Mouse (Mus musculus): ENCODE results near the gene Rapgef5. TPM values are rescaled to one million over a fixed set of nuclear protein-coding genes. Genes with fewer than 3 reads are reported as not detected.

The Rapgef5 gene
- polyA plus RNA-seq (2015; fragmentation: Nextera tagmentation; extraction: Ambion mirVana) = 15.3 and 16.3 TPM in 2 replicates

DNA sequence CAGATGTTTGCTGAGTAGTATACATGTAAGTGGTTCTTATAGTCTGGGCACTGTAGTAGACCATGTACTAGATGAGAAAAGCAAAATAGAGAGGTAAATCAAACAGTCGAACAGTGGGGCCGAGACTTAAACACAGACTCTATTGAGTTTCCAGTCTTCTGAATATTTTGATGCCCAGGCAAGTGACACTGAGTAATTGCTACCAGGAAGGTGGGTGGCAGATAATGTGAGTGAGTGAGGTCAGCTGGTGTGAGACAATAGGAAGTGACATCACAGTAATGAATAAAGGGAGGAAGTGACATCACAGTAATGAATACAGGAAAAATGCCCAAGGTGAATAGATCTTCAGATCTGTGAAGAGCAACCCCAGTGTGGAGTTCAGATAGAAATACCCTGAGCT lies at the start of gene Rapgef5:
Gene Rapgef5 (plus strand): TSS at position 301 of the 400 bp plus-strand sequence.
- H3K9ac ChIP-seq = no peak within 1 kb of the TSS
- no peak for ATAC-seq (replicated peaks; ENCODE audit: insufficient number of reproducible peaks, insufficient read depth, low FRiP score, low read depth)
- no peak within 1 kb of the TSS for H3K4me3 ChIP-seq
- no peak within 1 kb of the TSS for H3K27ac ChIP-seq
- WGBS = 84% methylated on average over 2 of the region's 2 CpGs
- H3K36me3 ChIP-seq = no peaks in the 10 kb centered on the region
- H3K4me1 ChIP-seq (replicated peaks) = no peaks in the 10 kb centered on the region
- no peak within 1 kb of the TSS for H3K4me2 ChIP-seq
- no peaks in the 10 kb centered on the region for H3K27me3 ChIP-seq
- no peaks in the 10 kb centered on the region for H3K9me3 ChIP-seq (replicated peaks)

DNA sequence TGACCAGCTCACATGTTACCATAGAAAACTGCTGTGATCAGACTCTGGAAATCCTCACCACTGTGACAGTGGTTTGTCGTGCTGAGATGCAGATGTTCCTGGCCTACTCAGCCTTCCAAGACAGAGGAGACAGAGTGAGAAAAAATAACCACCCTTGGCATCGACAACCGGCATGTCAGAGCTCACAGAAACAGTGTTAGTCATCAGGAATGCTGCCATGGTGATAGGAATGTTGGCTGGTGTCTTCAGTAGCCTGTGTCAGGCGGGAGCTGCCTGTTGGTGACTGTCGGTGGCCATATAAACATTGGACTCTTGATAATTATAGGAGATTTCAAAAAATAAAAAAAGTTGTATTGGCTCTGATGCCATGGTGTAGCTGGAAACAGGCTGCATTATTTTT lies 48.0 kb upstream of the Rapgef5 start:
- Histone ChIP-seq H3K9ac (no peak overlapping the region), H3K4me3 (no peak overlapping the region), H3K4me2 (no peak overlapping the region), H3K4me1 (replicated peaks) (peaks cover 10% of the 10 kb centered on the region; the same call in 1 of the 2 replicates), H3K36me3 (no peaks in the 10 kb centered on the region), H3K9me3 (replicated peaks) (no peaks in the 10 kb centered on the region), H3K27ac (no peak overlapping the region), H3K27me3 (no peaks in the 10 kb centered on the region)
- 12% methylated on average over 5 of the region's 5 CpGs for WGBS
- ATAC-seq (replicated peaks; ENCODE audit: insufficient number of reproducible peaks, insufficient read depth, low FRiP score, low read depth) = 0 out of 2 replicates have a peak, but pooled peaks have one; percentile 55

DNA sequence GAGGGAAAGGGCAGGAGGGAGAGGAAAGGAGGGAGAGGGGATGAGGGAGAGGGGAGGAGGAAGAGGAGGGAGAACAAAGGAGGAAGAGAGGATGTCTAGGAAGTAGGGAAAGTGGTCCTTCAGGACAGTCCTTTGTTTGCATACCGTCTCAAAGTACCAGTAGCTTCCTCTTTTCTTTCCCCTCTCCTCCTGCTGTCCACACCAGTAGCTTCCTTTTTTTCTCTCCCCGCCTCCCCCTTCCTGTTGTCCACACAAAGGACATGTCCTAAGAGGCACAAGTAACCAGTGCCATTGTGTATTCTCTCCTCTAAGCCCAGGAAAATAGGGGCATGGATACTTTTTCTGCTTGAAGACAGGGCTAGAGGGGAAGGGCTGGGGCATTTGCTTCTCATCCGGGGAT lies 37.3 kb upstream of the Rapgef5 start:
- Histone ChIP-seq H3K27ac (no peak overlapping the region), H3K9ac (no peak overlapping the region), H3K27me3 (no peaks in the 10 kb centered on the region), H3K4me3 (no peak overlapping the region), H3K36me3 (no peaks in the 10 kb centered on the region), H3K9me3 (replicated peaks) (no peaks in the 10 kb centered on the region), H3K4me2 (no peak overlapping the region), H3K4me1 (replicated peaks) (peaks cover 20% of the 10 kb centered on the region)
- no peak for ATAC-seq (replicated peaks; ENCODE audit: insufficient number of reproducible peaks, insufficient read depth, low FRiP score, low read depth)
- 43% methylated on average over 3 of the region's 3 CpGs for WGBS

DNA sequence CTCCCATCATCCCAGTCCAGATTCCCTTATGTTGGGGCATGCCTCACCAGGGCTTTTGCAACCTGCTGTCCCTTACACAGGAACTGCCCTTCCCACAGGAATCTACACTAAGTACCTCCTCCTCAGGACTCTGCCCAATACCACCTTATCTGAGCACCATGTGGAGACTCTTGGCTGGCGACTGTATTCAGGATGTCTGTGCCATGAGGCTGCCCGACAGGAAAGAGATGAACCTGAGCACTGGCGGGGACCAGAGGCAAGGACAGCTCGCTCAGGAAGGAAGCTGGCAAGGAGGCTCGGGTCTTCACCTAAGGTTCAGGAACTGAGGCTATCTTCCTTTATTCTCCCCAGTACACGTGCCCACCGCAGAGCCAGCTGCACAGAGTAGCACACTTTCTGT lies 36.6 kb upstream of the Rapgef5 start:
- ATAC-seq (replicated peaks; ENCODE audit: insufficient number of reproducible peaks, insufficient read depth, low FRiP score, low read depth) = peak; percentile 54

DNA sequence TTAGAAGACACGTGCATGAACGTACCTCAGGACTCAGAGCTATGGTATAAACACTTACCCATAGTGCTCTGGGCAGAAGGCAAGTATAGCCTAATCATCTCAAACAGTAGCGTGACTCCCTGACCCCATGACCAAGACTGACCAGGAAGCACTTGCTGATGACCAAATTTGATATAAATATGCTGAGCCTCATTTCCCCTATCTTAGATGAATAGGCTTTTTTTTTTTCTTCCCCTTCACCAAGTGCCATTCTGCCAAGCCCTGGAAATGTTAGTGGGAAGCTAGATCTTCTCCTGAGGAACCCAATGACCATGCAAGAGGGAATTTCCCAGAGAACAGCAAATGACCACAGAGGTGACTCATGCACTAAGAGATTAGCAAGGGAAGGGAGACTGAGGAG lies 35.3 kb upstream of the Rapgef5 start:
- Histone ChIP-seq H3K9me3 (replicated peaks) (no peaks in the 10 kb centered on the region), H3K36me3 (no peaks in the 10 kb centered on the region), H3K27ac (no peak overlapping the region), H3K4me1 (replicated peaks) (peaks cover 20% of the 10 kb centered on the region), H3K4me3 (no peak overlapping the region), H3K9ac (no peak overlapping the region), H3K27me3 (no peaks in the 10 kb centered on the region), H3K4me2 (no peak overlapping the region)
- ATAC-seq (replicated peaks; ENCODE audit: insufficient number of reproducible peaks, insufficient read depth, low FRiP score, low read depth) = no peak
- 70% methylated on average over 3 of the region's 3 CpGs for WGBS

More for the DNA sequence above, 36.6 kb upstream of the Rapgef5 start:
- no peak overlapping the region for H3K4me3 ChIP-seq
- WGBS = 40% methylated on average over 7 of the region's 7 CpGs
- no peaks in the 10 kb centered on the region for H3K27me3 ChIP-seq
- no peak overlapping the region for H3K4me2 ChIP-seq
- H3K9ac ChIP-seq = no peak overlapping the region
- no peaks in the 10 kb centered on the region for H3K9me3 ChIP-seq (replicated peaks)
- H3K4me1 ChIP-seq (replicated peaks) = peaks cover 20% of the 10 kb centered on the region
- 0 out of 2 replicates have a peak overlapping the region, but pooled peaks have one; percentile 4 for H3K27ac ChIP-seq
- H3K36me3 ChIP-seq = no peaks in the 10 kb centered on the region

DNA sequence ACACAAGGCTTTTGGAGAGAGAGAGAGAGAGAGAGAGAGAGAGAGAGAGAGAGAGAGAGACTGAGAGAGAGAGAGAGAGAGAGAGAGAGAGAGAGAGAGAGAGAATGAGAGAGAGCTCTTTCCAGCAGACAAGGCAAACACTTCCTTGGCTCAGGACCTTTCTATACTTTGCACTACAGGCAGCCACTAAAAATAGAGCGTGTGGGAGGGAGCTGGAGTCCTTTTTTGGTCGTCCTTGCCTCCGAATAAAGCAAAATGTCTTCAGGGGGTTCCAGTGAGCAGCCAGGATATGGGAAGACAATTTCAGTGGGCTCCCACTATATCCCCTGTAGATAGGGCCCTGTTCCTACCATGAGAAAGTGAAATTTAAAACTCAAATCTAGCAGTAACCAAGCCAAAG lies 33.6 kb upstream of the Rapgef5 start:
- ATAC-seq (replicated peaks; ENCODE audit: insufficient number of reproducible peaks, insufficient read depth, low FRiP score, low read depth) = no peak
- Histone ChIP-seq H3K9ac (no peak overlapping the region), H3K27ac (peak overlapping the region; percentile 80), H3K4me3 (no peak overlapping the region), H3K36me3 (no peaks in the 10 kb centered on the region), H3K4me2 (0 out of 2 replicates have a peak overlapping the region, but pooled peaks have one; percentile 3), H3K4me1 (replicated peaks) (peaks cover 23% of the 10 kb centered on the region), H3K27me3 (no peaks in the 10 kb centered on the region), H3K9me3 (replicated peaks) (no peaks in the 10 kb centered on the region)
- 7% methylated on average over 3 of the region's 3 CpGs for WGBS

DNA sequence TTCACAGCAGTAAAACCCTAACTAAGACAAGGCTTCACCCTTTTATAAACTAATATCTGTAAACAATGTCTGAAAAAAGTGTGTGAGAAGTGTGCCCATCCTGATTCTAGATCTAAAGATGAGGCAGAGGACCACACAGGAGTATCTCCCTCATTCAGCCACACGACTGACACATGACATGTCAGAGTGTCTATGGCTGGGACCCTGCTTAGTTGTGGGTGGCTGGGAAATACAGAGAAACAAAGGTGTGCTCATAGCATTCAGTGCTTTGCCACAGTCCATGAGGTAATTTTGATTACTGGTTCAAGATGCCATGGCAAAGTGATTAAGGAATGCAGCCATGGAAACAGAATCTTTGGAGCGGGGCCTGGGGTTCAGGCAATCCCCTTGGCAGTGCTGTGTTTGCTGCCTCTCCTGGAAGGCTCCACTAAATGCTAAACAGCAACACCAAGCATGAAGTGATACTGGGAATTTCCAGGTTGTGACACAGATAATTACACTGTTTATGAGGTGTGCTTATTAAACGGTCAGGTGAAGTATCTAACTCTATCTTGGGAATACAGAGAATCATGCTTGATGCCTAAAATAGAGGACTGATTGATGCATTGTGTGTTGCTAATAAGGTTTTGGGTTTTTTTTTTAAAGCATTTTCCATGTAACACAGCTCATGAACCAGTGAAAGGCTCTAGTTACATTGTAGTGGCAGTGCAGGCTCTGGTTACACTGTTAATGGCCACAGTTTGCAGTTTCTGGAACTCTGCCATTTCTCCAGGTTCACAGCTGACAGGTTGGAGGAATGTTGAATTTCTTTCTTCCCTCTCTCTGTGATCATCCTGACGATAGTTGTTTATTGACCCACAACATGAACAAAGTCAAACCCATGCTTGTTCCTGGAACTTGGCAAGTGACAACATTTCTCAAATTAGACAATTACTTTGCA lies 29.9 kb upstream of the Rapgef5 start:
- no peak overlapping the region for H3K4me3 ChIP-seq
- H3K27me3 ChIP-seq = no peaks in the 10 kb centered on the region
- H3K9ac ChIP-seq = no peak overlapping the region
- no peak overlapping the region for H3K27ac ChIP-seq
- 70% methylated on average over 4 of the region's 4 CpGs for WGBS
- ATAC-seq (replicated peaks; ENCODE audit: insufficient number of reproducible peaks, insufficient read depth, low FRiP score, low read depth) = no peak
- no peaks in the 10 kb centered on the region for H3K36me3 ChIP-seq
- H3K4me1 ChIP-seq (replicated peaks) = peaks cover 11% of the 10 kb centered on the region
- H3K4me2 ChIP-seq = no peak overlapping the region
- H3K9me3 ChIP-seq (replicated peaks) = no peaks in the 10 kb centered on the region

DNA sequence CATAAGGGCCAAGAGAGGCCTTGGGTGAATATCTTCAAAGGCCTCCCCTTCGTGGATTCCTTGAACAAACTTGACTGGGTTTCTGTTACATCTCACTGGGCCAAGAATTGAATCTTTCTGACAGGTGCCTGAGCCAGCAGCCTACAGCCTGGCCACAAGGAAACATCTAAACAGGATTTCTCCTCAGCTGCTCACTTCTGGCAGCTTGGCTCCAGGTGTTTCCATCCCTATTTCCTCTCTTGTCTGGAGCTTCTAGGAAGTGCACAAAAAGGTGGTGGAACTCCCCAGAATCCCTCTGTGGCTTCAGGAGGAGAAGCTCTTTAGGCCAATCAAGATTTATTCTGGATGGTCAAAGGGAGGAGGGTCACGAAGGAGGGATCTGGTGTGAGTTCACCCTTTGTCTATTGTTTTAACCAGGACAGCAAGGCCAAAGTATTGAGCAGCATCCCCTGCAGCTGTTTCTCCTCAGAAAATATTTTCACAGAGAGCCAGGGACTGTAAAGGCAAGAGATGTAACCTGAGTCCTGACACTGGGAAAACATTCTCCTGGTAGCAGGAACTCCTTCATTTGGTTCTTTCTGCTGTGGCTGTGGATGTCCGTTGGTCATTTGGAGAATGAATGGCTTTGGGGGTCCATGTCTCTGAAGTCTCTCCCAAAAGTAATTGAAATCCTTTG lies 19.6 kb upstream of the Rapgef5 start:
- no peaks in the 10 kb centered on the region for H3K9me3 ChIP-seq (replicated peaks)
- H3K4me3 ChIP-seq = no peak overlapping the region
- WGBS = 58% methylated on average over 3 of the region's 3 CpGs
- no peak overlapping the region for H3K27ac ChIP-seq
- peaks cover 5% of the 10 kb centered on the region; the same call in 1 of the 2 replicates for H3K4me1 ChIP-seq (replicated peaks)
- H3K9ac ChIP-seq = no peak overlapping the region
- no peak for ATAC-seq (replicated peaks; ENCODE audit: insufficient number of reproducible peaks, insufficient read depth, low FRiP score, low read depth)
- no peaks in the 10 kb centered on the region for H3K36me3 ChIP-seq
- no peaks in the 10 kb centered on the region for H3K27me3 ChIP-seq
- no peak overlapping the region for H3K4me2 ChIP-seq

DNA sequence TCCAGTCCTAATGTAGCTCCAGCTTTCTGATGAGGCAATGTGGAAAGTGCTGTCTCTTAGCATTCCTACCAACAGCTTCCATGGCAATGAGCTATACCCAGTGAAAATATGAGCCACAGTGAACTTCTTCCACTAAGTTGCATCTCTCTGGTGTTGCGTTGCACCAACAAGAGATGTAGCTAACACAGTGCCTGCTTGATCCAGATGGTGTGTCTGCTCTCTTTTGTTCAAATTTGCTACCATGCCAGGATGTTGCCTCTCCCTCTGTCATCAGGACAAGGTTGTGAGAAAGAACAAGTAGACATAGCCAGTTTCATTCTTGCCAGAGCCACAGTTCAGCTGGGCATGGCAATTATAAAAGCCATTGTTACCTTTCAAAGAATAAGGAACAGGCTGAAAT lies 18.9 kb upstream of the Rapgef5 start:
- H3K9me3 ChIP-seq (replicated peaks) = no peaks in the 10 kb centered on the region
- no peak overlapping the region for H3K9ac ChIP-seq
- H3K4me3 ChIP-seq = no peak overlapping the region
- WGBS = 89% methylated on average over 1 of the region's 1 CpGs
- no peak for ATAC-seq (replicated peaks; ENCODE audit: insufficient number of reproducible peaks, insufficient read depth, low FRiP score, low read depth)
- no peaks in the 10 kb centered on the region for H3K36me3 ChIP-seq
- H3K4me1 ChIP-seq (replicated peaks) = peaks cover 5% of the 10 kb centered on the region; the same call in 1 of the 2 replicates
- H3K27me3 ChIP-seq = no peaks in the 10 kb centered on the region
- no peak overlapping the region for H3K4me2 ChIP-seq
- H3K27ac ChIP-seq = no peak overlapping the region

DNA sequence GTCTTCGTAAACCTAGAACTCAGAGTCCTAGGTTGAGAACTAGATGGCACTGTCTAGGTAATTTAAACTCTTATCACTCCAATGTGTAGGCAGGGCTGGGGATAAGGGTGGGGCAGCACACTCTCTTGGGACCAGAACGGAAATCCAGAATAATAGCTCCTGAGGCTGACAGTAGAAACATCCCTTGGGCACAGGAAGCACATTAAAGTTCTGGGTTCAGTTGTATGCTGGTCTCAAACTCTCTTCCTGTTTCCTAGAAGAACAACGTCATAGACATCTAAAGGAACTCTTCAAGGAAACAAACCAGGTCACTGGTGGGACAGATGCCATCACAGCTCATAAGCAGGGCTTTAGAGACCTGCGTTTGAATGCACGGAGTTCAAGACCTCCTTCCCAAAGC lies 17.0 kb upstream of the Rapgef5 start:
- Histone ChIP-seq H3K4me3 (no peak overlapping the region), H3K9ac (no peak overlapping the region), H3K4me2 (no peak overlapping the region), H3K27me3 (no peaks in the 10 kb centered on the region), H3K36me3 (no peaks in the 10 kb centered on the region), H3K4me1 (replicated peaks) (peaks cover 5% of the 10 kb centered on the region; the same call in 1 of the 2 replicates), H3K27ac (no peak overlapping the region), H3K9me3 (replicated peaks) (no peaks in the 10 kb centered on the region)
- ATAC-seq (replicated peaks; ENCODE audit: insufficient number of reproducible peaks, insufficient read depth, low FRiP score, low read depth) = no peak
- WGBS = 74% methylated on average over 5 of the region's 5 CpGs

DNA sequence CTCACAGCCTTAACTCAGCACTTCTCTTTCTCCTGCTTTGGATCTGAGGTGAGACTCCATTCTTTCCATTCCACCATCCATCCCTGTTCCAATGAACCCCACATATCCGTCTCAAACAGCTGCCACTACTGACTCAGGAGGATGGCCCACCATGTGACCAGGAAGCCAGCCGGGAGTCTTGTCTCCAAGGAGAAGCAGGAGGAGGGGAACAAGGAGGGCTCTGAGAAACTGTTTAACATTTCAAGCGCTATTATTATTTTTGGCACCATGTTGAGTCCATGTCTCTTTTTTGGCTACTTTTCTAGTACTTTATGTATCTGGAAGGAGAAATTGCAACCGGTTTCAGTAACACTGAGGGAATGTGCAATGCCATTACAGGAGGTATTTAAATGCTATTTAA lies 15.1 kb upstream of the Rapgef5 start:
- Histone ChIP-seq H3K36me3 (no peaks in the 10 kb centered on the region), H3K4me1 (replicated peaks) (peaks cover 5% of the 10 kb centered on the region; the same call in 1 of the 2 replicates), H3K4me2 (no peak overlapping the region), H3K4me3 (no peak overlapping the region), H3K9ac (no peak overlapping the region), H3K27me3 (no peaks in the 10 kb centered on the region), H3K9me3 (replicated peaks) (no peaks in the 10 kb centered on the region), H3K27ac (peak overlapping the region; percentile 8; the same call in 1 of the 2 replicates)
- ATAC-seq (replicated peaks; ENCODE audit: insufficient number of reproducible peaks, insufficient read depth, low FRiP score, low read depth) = no peak
- WGBS = 40% methylated on average over 4 of the region's 4 CpGs

All from heart, embryonic 15.5 days (tissue).